Mouse (Mus musculus): ENCODE measurements around the gene Tmem179b. TPM values are rescaled to one million over a fixed set of nuclear protein-coding genes. Genes with fewer than 3 reads are reported as not detected.

The Tmem179b gene
- polyA plus RNA-seq, 1 experiment, result 165 TPM

Other genes starting within 250 kb of the Tmem179b start
- not detected in 2 replicates for gene Slc22a8, start 183.2 kb downstream of the Tmem179b start, polyA plus RNA-seq (2012; rRNA removed; ENCODE audit: low replicate concordance)
- not detected in 2 replicates for gene Slc22a6, start 156.4 kb downstream of the Tmem179b start, polyA plus RNA-seq (2012; rRNA removed; ENCODE audit: low replicate concordance)
- gene Chrm1, start 110.7 kb downstream of the Tmem179b start, polyA plus RNA-seq (2012; rRNA removed; ENCODE audit: low replicate concordance), result 3.0 and 3.4 TPM in 2 replicates
- gene Slc3a2, start 51.1 kb downstream of the Tmem179b start, polyA plus RNA-seq (2012; rRNA removed; ENCODE audit: low replicate concordance), result 156 and 200 TPM in 2 replicates
- gene Wdr74, start 38.6 kb downstream of the Tmem179b start, polyA plus RNA-seq (2012; rRNA removed; ENCODE audit: low replicate concordance), result 25.6 and 42.9 TPM in 2 replicates
- gene 1700092M07Rik, start 33.7 kb downstream of the Tmem179b start, polyA plus RNA-seq (2012; rRNA removed; ENCODE audit: low replicate concordance), result not detected in 2 replicates
- gene Stx5a, start 33.1 kb downstream of the Tmem179b start, polyA plus RNA-seq (2012; rRNA removed; ENCODE audit: low replicate concordance), result 73.4 and 84.9 TPM in 2 replicates
- 75.3 and 140 TPM in 2 replicates for gene Nxf1, start 17.4 kb downstream of the Tmem179b start, polyA plus RNA-seq (2012; rRNA removed; ENCODE audit: low replicate concordance)
- 300 and 304 TPM in 2 replicates for gene Tmem223, start 3.5 kb downstream of the Tmem179b start, polyA plus RNA-seq (2012; rRNA removed; ENCODE audit: low replicate concordance)
- 15.2 and 17.4 TPM in 2 replicates for gene Taf6l, start 11.9 kb upstream of the Tmem179b start, polyA plus RNA-seq (2012; rRNA removed; ENCODE audit: low replicate concordance)
- 30.3 and 61.5 TPM in 2 replicates for gene Polr2g, start 24.1 kb upstream of the Tmem179b start, polyA plus RNA-seq (2012; rRNA removed; ENCODE audit: low replicate concordance)
- gene Zbtb3, start 28.1 kb upstream of the Tmem179b start, polyA plus RNA-seq (2012; rRNA removed; ENCODE audit: low replicate concordance), result 2.4 and 3.2 TPM in 2 replicates
- 10.7 and 20.5 TPM in 2 replicates for gene Ttc9c, start 44.9 kb upstream of the Tmem179b start, polyA plus RNA-seq (2012; rRNA removed; ENCODE audit: low replicate concordance)
- 13.8 and 14.4 TPM in 2 replicates for gene Hnrnpul2, start 45.5 kb upstream of the Tmem179b start, polyA plus RNA-seq (2012; rRNA removed; ENCODE audit: low replicate concordance)
- not detected in 2 replicates for gene AC129217.1, start 55.3 kb upstream of the Tmem179b start, polyA plus RNA-seq (2012; rRNA removed; ENCODE audit: low replicate concordance)
- gene Bscl2, start 63.0 kb upstream of the Tmem179b start, polyA plus RNA-seq (2012; rRNA removed; ENCODE audit: low replicate concordance), result 568 and 621 TPM in 2 replicates
- 0.34 and 0.65 TPM in 2 replicates for gene Gng3, start 64.7 kb upstream of the Tmem179b start, polyA plus RNA-seq (2012; rRNA removed; ENCODE audit: low replicate concordance)
- 14.0 and 20.9 TPM in 2 replicates for gene Lrrn4cl, start 76.3 kb upstream of the Tmem179b start, polyA plus RNA-seq (2012; rRNA removed; ENCODE audit: low replicate concordance)
- 98.5 and 113 TPM in 2 replicates for gene Ubxn1, start 97.0 kb upstream of the Tmem179b start, polyA plus RNA-seq (2012; rRNA removed; ENCODE audit: low replicate concordance)
- gene Uqcc3, start 106.5 kb upstream of the Tmem179b start, polyA plus RNA-seq (2012; rRNA removed; ENCODE audit: low replicate concordance), result 24.0 and 25.0 TPM in 2 replicates
- 1.1 and 3.0 TPM in 2 replicates for gene Lbhd1, start 109.3 kb upstream of the Tmem179b start, polyA plus RNA-seq (2012; rRNA removed; ENCODE audit: low replicate concordance)
- gene Gm49403, start 109.5 kb upstream of the Tmem179b start, polyA plus RNA-seq (2012; rRNA removed; ENCODE audit: low replicate concordance), result not detected in 2 replicates
- gene 1810009A15Rik, start 114.4 kb upstream of the Tmem179b start, polyA plus RNA-seq (2012; rRNA removed; ENCODE audit: low replicate concordance), result 9.6 and 10.3 TPM in 2 replicates
- gene Gm49416, start 114.5 kb upstream of the Tmem179b start, polyA plus RNA-seq (2012; rRNA removed; ENCODE audit: low replicate concordance), result not detected in 2 replicates
- 28.9 and 29.0 TPM in 2 replicates for gene Ints5, start 118.5 kb upstream of the Tmem179b start, polyA plus RNA-seq (2012; rRNA removed; ENCODE audit: low replicate concordance)
- 97.1 and 165 TPM in 2 replicates for gene Ganab, start 123.6 kb upstream of the Tmem179b start, polyA plus RNA-seq (2012; rRNA removed; ENCODE audit: low replicate concordance)
- gene B3gat3, start 145.9 kb upstream of the Tmem179b start, polyA plus RNA-seq (2012; rRNA removed; ENCODE audit: low replicate concordance), result 79.0 and 149 TPM in 2 replicates
- 15.7 and 17.6 TPM in 2 replicates for gene Rom1, start 154.9 kb upstream of the Tmem179b start, polyA plus RNA-seq (2012; rRNA removed; ENCODE audit: low replicate concordance)
- 70.7 and 78.1 TPM in 2 replicates for gene Eml3, start 155.1 kb upstream of the Tmem179b start, polyA plus RNA-seq (2012; rRNA removed; ENCODE audit: low replicate concordance)
- 17.1 and 24.8 TPM in 2 replicates for gene Mta2, start 167.4 kb upstream of the Tmem179b start, polyA plus RNA-seq (2012; rRNA removed; ENCODE audit: low replicate concordance)
- gene Tut1, start 179.4 kb upstream of the Tmem179b start, polyA plus RNA-seq (2012; rRNA removed; ENCODE audit: low replicate concordance), result 20.2 and 22.1 TPM in 2 replicates
- 173 and 301 TPM in 2 replicates for gene Eef1g, start 192.6 kb upstream of the Tmem179b start, polyA plus RNA-seq (2012; rRNA removed; ENCODE audit: low replicate concordance)
- 27.4 and 46.3 TPM in 2 replicates for gene Ahnak, start 214.8 kb upstream of the Tmem179b start, polyA plus RNA-seq (2012; rRNA removed; ENCODE audit: low replicate concordance)